Mouse (Mus musculus) testis, adult 2 months (tissue): ENCODE measurements around the gene Zfr. TPM values are rescaled to one million over a fixed set of nuclear protein-coding genes. Genes with fewer than 3 reads are reported as not detected.
A peak's percentile ranks its signal among the peaks of the same experiment; 100 is the strongest.
"Not testable (repeated sequence)": the region's sequence is repeated elsewhere in the genome, so short reads cannot be mapped to it uniquely, and the experiment has no call there.

Source experiments
- H3K27ac ChIP-seq: fragments of 200-500 bp; 2 replicates; pipeline ENCODE4 v1.5.1; 2012; ENCODE audit warnings: low read depth, low read length; ENCODE audit not compliant: control insufficient read depth, insufficient read depth
- H3K27me3 ChIP-seq: fragments of 200-500 bp; 2 replicates; pipeline ENCODE4 v1.6.1; 2012; ENCODE audit warnings: mild to moderate bottlenecking, low read length, moderate library complexity; ENCODE audit not compliant: control insufficient read depth, insufficient read depth
- H3K36me3 ChIP-seq: fragments of 200-500 bp; 2 replicates; pipeline ENCODE4 v1.6.1; 2012; ENCODE audit warnings: mild to moderate bottlenecking, low read length; ENCODE audit not compliant: control insufficient read depth, insufficient read depth
- H3K4me1 ChIP-seq: fragments of 200-500 bp; 2 replicates; pipeline ENCODE4 v1.6.1; 2012; ENCODE audit warnings: low read length; ENCODE audit not compliant: control insufficient read depth, insufficient read depth
- H3K4me3 ChIP-seq: fragments of 200-500 bp; 2 replicates; pipeline ENCODE4 v1.5.1; 2012; ENCODE audit warnings: low read depth, mild to moderate bottlenecking, low read length, moderate library complexity, mixed read lengths; ENCODE audit not compliant: control insufficient read depth
- CTCF ChIP-seq: fragments of 200-500 bp; IDR thresholded peaks from 2 replicates; pipeline ENCODE4 v1.5.1; 2012; ENCODE audit warnings: low read depth, mild to moderate bottlenecking, inconsistent platforms, low read length, moderate library complexity; ENCODE audit not compliant: control insufficient read depth, insufficient read depth, insufficient replicate concordance
- POLR2A ChIP-seq: fragments of 200-500 bp; IDR thresholded peaks from 2 replicates; pipeline ENCODE4 v1.6.1; 2012; ENCODE audit warnings: low read depth, mild to moderate bottlenecking, inconsistent platforms, low read length, moderate library complexity; ENCODE audit not compliant: control insufficient read depth
- polyA plus RNA-seq: library from polyadenylated mRNA; depleted of rRNA; stranded (reverse); fragments of >200 nt; gene quantifications from 2 replicates; pipeline ENCODE4 v1.2.3, GENCODE M21; 2012

The Zfr gene
- polyA plus RNA-seq, 1 experiment, result 184 TPM

DNA sequence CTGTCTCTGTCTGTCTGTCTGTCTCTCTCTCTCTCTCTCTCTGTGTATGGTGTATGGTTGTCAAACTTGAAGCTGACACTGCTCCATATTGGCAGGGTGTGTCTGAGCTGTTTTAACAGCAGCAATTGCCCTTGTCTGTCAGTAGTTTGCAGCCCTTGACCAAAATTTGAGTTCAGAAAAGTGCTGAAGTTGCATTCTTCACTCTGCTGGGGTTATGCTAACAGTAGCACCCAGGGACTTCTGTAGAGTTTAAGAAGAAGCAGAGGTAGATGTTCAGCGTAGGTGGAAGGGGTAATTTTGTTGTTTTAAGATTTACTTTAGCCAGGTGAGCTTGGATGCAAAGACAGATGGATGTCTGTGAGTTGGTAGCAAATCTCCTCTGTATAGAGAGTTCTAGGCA lies 94.6 kb downstream of the Zfr start:
- Histone ChIP-seq H3K27me3 (no peaks in the 10 kb centered on the region), H3K4me3 (no peak overlapping the region), H3K36me3 (no peaks in the 10 kb centered on the region), H3K27ac (no peak overlapping the region), H3K4me1 (peaks cover 3% of the 10 kb centered on the region; the same call in 1 of the 2 replicates)
- no peak for TF ChIP-seq POLR2A

GRCm38 (mm10) chr15:12214531-12215414 lies 97.1 kb downstream of the Zfr start:
- Histone ChIP-seq H3K27me3 (no peaks in the 10 kb centered on the region), H3K4me1 (no peaks in the 10 kb centered on the region; the same call in none of the 2 replicates), H3K4me3 (peak overlapping the region; percentile 79), H3K36me3 (no peaks in the 10 kb centered on the region), H3K27ac (peak overlapping the region; percentile 5)
- TF ChIP-seq CTCF, result no peak
- peak; percentile 23; the same call in 1 of the 2 replicates for TF ChIP-seq POLR2A

GRCm38 (mm10) chr15:12215415-12215718 lies 97.7 kb downstream of the Zfr start:
- Histone ChIP-seq H3K4me1 (no peaks in the 10 kb centered on the region; the same call in none of the 2 replicates), H3K4me3 (peak overlapping the region; percentile 79), H3K27ac (peak overlapping the region; percentile 5), H3K27me3 (no peaks in the 10 kb centered on the region), H3K36me3 (no peaks in the 10 kb centered on the region)
- no peak for TF ChIP-seq CTCF
- TF ChIP-seq POLR2A, result no peak

GRCm38 (mm10) chr15:12216119-12216518 lies 98.5 kb downstream of the Zfr start:
- Histone ChIP-seq H3K4me3 (peak overlapping the region; percentile 79), H3K27ac (no peak overlapping the region), H3K27me3 (no peaks in the 10 kb centered on the region), H3K36me3 (no peaks in the 10 kb centered on the region), H3K4me1 (no peaks in the 10 kb centered on the region; the same call in none of the 2 replicates)
- TF ChIP-seq CTCF, result no peak
- TF ChIP-seq POLR2A, result no peak

DNA sequence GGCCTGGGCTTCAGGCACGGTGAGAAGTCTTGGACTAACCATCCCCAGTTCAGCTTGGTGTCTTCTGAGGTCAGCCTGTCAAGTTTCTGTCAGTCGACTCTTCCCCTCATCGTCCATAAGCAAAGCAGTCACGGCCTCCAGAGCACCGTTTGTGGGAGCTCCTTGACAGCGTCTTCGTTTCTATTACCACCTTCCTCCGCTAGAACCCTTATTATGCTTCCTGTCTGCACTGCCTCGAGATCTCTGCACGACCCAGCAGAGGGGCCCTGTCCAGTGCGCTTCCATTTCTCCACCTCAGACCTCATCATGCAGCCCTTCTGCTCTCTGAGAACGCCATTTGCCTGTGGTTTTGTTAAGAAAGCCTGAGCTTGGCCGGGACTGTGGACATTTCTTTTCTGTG lies 99.2 kb downstream of the Zfr start:
- TF ChIP-seq POLR2A (no peak), CTCF (no peak)
- H3K27me3 ChIP-seq, result no peaks in the 10 kb centered on the region
- H3K27ac ChIP-seq, result no peak overlapping the region
- H3K4me3 ChIP-seq, result peak overlapping the region; percentile 79
- no peaks in the 10 kb centered on the region for H3K36me3 ChIP-seq
- H3K4me1 ChIP-seq, result no peaks in the 10 kb centered on the region; the same call in none of the 2 replicates

GRCm38 (mm10) chr15:12217332-12217731 lies 99.7 kb downstream of the Zfr start:
- H3K36me3 ChIP-seq, H3K27ac ChIP-seq, H3K4me3 ChIP-seq, H3K4me1 ChIP-seq, H3K27me3 ChIP-seq: not testable (repeated sequence)

DNA sequence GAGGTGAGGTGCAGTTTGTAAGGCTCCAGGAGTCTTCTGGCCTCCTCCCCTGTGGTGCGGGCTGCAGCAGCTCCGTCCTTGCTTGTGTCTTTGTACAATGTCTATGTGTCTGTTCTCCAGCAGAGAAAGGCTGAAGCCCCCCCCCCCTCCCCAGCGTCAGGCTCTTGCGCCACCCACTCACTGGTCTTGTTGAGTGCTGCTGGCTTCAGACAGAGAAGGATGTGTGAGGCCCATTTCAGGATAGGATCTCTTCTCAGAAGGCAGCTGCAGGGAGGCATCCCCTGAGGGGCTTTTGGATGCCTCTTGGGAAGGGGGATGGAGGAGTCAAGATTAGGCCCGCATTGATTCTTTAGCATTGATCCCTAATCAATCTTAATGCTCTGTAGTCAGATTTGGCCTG lies 100.2 kb downstream of the Zfr start:
- H3K27ac ChIP-seq, result no peak overlapping the region
- no peak overlapping the region for H3K4me3 ChIP-seq
- TF ChIP-seq POLR2A (no peak), CTCF (no peak)
- H3K36me3 ChIP-seq, result no peaks in the 10 kb centered on the region
- H3K27me3 ChIP-seq, result no peaks in the 10 kb centered on the region
- H3K4me1 ChIP-seq, result no peaks in the 10 kb centered on the region; the same call in none of the 2 replicates
